Mouse (Mus musculus): Measurements from ENCODE around the gene Ambra1. TPM values are rescaled to one million over a fixed set of nuclear protein-coding genes. Genes with fewer than 3 reads are reported as not detected.
A peak's percentile ranks its signal among the peaks of the same experiment; 100 is the strongest.

Gene Ambra1
- total RNA-seq, 2 experiments from 2014 or later: 45.4 to 47.8 TPM

DNA sequence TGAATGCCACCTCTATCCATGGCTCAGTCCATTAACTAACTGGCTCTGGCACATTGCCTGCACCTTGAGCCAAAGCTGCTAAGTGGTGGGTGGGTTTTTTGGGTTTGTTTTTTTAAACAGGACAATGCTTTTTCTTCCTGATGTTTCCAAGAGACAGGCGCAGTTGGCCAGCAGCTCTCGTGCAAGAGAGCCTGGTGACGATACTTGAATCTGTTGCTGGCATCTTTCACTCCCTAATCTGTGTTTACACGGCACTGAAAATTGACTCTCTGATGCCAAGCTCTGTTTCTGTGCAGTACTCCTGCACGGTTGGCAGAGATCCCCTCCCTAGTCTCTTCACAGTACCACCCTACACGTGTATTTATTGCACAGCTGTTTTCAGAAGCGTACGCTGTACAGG lies 140.8 kb downstream of the Ambra1 start:
- peak; percentile 59 to 68 for DNase-seq (ENCODE audit: low spot score in 2 of 2)

DNA sequence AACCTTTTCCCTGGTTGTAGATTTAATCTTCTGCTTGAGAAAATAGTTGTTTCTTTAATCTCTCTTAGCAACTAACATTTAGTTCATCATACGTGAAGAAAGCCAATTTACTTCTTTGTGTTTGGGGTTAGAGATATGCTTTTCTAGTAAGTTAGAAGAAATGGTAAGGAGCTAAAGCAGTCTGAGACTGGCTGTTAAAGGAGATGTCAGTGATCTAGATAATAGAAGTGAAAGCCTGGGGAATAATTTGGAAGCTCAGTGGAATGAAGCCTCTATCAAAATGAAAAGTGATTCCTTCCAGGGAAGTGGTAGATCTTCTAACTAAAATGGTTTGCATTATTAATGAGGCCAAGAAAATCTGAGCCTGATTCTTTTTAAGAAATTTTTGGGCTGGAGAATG lies 141.3 kb downstream of the Ambra1 start:
- DNase-seq (ENCODE audit: low spot score in 2 of 2): no peak

DNA sequence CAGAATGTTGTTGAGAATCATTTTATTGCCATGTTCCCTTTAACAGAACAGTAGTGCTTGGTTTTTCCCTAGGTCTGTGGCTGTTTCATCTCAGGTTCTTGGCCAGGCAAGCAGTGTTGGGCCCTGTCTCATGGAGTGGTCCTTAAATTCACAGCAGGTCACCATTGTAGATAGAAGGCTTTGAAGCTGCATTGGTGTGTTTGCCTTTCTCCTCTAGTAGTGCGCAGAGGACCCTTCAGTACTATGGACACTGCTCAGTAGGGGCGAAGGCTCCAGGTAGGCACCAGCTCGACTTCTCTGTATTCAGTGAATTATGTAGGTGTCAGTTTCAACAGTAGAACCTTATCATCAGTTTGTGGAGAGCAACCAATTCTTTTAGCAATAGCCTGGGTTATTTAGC lies 142.7 kb downstream of the Ambra1 start:
- DNase-seq (ENCODE audit: low spot score in 2 of 2): no peak

DNA sequence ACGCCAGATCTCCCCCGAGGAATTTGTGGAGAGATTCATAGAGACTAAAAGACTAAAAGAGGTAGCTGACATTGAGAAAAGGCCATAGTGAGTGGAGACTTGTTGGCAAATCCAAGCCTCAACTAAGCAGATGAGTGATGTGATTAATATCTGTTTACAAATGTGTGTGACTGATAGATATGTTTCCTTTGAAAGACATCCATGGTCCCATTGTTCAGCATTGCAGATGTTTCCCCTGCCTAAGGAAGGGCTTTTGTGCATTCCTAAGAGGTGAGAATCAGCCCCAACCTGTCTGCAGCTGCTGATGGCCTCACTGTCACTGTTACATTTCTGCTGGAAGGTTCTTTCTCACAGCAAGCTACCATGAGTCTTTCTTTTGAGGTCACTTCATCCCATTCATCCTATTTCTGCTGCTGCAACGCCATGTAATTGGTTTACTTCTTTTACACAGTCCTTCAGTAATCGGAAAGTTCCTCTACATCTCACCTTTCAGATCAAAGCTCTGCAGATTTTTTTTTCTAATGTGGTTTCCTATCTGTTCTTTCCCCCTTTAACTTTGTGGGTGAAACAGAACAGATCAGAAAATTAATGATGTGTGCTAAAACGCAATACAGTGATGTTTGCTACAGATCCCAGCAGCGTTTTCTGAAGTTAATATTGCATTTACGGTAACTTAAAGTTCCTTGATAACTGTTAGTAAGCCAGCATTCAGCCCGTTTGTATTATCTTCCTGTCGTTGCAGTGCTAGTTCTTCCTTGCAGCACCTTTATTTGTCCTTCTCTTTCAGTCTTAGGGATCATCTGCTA lies 146.3 kb downstream of the Ambra1 start:
- DNase-seq (ENCODE audit: low spot score in 2 of 2): no peak

DNA sequence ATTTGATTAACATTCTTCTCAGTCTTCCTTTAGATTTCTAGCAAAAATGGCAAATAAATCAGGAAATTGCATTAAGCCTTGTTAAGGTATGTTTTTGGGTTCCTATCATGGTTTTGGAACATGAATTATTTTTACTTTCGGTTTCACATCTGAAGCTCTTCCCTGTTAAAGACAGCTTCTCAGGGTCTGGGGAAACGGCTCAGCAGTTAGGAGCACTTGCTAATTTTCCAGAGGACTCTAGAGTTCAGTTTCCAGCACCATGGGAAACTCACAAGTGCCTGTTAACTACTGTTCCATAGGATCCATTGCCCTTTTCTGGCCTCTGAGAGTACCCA lies 146.8 kb downstream of the Ambra1 start:
- DNase-seq (ENCODE audit: low spot score in 2 of 2): no peak

DNA sequence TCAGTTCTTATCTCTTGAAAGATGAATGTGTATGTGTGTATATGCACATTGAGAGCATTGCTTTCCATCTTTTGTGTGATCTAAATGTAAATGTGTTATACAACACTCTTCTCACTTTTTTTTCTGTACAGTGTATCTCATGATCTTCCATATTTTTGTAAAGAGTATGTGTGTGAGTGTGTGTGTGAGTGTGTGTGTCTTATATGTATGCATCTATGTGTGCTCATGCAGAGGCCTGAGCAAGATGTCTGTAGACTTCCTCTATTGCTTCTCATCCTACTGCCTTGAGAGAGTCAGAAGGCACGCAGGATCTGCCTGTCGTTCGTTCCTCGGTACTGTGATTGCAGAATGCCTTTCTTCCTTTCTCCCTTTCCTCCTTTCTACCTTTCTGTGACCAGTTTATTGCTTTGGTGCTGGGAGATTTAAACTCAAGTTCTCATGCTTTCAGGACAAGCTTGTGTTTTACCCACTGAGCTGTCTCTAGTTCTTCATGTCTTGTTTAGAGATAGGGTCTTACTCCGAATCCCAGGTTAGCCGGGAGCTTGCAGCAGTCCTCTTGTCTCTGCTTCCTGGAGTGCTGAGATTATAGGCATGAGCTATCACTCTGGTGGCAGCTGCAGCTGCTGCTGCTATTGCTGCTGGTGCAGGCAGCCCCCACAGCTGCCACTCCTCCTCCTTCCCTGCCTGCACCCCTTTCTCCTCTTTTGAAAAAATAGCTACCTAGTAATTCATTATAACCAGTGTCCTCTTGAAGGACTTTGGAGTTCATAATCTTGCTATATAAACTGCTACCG lies 148.7 kb downstream of the Ambra1 start:
- no peak for DNase-seq (ENCODE audit: low spot score in 2 of 2)

DNA sequence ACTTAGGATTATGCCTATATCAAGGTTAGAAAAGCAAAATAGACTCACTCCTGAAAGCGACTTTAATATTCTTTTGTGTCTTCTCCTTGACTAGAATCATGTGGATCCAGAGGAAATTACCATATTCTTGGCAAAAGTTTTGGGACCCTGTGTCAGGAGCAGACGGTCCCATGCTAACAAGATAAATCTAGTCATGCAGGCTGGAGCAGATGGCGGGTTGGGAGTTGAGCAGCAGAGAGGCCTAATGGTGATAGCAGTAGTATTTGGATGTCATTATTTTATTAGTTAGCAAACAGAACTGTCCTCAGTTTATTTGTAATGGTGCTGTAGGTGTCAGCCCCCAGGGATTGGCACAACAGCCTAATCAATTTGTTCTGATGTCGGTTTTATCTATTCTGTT lies 154.0 kb downstream of the Ambra1 start:
- DNase-seq (ENCODE audit: low spot score in 2 of 2): peak; percentile 17 to 24

DNA sequence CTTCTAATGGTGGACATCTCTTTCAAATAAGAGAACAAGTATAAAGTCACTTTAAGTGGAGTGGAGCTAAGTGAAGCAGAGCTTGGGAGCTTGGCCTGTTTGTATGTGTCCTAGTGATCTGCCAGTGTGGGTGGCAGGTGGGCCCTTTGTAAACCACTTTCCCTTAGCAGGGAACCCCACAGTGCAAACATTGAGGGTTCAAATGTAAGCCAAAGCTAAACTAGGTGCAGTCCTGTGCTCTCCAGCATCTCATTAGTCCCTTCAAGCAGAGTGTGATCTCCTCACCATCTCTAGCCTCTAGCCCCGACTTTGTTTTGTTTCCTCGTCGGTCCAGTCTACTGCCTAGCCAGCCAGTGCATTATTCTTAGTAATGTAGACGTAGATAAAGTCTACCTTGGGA lies 154.7 kb downstream of the Ambra1 start:
- no peak for DNase-seq (ENCODE audit: low spot score in 2 of 2)

DNA sequence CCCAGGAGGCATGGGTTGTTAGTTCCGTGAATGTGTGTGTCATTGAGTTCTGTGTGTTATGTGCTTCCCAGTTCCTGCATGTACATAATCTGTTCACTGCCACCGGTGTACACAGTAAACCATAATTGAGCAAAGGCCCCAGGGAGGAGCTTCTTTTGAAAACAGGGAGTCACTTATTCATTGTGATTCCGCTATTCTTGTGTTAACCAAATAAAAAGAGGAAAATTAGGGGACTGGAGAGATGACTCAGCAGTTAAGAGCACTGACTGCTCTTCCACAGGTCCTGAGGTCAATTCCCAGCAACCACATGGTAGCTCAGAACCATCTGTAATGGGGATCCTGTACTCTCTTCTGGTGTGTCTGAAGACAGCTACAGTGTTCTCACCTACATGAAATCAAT lies 164.8 kb downstream of the Ambra1 start:
- no peak for DNase-seq (ENCODE audit: low spot score in 2 of 2)

DNA sequence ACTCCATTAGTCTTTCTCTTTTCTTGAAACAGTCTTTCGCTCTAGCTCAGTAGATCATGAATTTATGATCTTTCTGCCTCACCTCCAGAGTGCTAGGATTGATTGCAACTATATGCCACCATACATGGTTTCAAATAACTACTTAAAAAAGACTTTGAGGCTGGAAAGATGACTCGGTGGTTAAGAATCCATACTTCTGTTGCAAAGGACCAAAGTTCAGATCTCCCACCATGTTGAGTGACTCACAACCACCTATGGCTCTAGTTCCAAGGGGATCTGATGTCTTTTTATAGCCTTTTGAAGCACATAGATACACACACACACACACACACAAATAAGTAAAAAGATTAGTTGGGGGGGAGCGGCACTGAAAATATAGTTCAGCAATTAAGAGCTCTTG lies 165.5 kb downstream of the Ambra1 start:
- no peak for DNase-seq (ENCODE audit: low spot score in 2 of 2)

DNA sequence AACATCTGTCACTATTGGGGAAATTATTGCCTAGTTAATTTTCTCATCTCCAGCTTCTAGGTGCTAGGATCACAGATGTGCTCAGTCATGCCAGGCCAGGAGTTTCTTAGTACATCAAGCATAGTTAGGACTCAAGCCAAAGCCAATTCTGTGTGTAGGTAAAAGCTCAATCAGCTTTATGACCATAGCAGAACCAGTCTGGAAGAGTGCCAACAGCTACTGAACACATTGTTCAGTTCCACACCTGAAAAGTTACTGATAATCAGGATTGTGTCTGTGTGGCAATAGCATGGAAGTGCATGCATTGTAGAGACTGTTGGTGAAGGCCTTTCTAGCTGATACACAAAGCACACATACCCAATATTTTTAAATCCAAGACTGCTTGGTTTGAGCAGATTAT lies 168.0 kb downstream of the Ambra1 start:
- DNase-seq (ENCODE audit: low spot score in 2 of 2): no peak

DNA sequence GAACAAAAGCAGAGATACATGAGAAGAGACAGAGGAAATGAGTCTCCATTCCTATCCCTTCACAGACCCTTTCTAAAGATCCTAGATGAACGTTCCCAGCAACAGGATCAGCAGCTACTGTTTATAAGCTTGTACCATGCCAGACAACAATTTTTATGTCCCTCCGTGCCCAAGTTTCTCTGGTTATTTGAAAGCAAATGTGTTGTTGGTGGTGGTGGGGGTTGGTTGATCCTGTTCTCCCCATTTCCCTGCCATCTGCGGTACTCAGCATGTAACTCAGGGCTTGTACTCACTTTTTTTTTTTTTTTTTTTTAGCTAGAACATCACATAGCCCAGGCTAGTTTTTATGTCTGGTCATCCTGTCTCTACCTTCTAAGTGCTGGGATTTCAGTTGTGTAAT lies 169.2 kb downstream of the Ambra1 start:
- no peak for DNase-seq (ENCODE audit: low spot score in 2 of 2)

DNA sequence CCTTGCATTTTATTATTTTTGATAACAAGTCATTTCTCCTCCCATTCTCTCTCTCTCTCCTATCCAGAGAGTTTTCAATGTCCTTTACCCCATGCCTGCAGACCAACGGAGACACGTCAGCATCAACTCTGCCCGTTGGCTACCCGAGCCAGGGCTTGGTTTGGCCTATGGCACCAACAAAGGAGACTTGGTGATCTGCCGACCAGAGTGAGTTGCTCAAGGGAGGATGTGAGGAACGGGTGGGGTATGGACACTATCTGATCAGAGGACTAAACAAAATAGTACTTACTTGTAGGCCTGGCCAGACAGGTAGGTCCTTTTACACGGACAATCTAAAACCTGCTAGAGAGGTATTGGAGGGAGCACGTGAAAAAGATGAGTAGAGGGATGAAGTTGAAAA lies 170.5 kb downstream of the Ambra1 start:
- DNase-seq (ENCODE audit: low spot score in 2 of 2): no peak

DNA sequence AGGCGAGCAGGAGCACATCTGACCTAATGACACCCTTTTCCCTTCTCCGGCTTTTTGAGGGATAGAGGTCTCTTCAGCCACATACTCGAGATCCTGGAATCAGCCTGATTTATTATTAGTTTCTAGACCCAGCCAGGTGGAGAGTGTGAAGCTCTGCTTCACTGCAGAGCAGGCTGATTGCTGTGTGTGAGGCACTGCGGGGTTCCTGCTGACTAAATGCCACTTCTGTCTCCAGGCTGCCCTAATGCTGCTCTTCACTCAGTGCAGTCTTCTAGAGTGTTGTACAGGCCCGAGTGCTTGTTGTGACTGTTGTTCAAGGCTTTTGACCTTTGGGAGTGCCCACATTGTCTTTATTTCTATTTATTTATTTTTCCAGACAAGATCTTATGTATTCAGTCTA lies 172.4 kb downstream of the Ambra1 start:
- DNase-seq (ENCODE audit: low spot score in 2 of 2): no peak

DNA sequence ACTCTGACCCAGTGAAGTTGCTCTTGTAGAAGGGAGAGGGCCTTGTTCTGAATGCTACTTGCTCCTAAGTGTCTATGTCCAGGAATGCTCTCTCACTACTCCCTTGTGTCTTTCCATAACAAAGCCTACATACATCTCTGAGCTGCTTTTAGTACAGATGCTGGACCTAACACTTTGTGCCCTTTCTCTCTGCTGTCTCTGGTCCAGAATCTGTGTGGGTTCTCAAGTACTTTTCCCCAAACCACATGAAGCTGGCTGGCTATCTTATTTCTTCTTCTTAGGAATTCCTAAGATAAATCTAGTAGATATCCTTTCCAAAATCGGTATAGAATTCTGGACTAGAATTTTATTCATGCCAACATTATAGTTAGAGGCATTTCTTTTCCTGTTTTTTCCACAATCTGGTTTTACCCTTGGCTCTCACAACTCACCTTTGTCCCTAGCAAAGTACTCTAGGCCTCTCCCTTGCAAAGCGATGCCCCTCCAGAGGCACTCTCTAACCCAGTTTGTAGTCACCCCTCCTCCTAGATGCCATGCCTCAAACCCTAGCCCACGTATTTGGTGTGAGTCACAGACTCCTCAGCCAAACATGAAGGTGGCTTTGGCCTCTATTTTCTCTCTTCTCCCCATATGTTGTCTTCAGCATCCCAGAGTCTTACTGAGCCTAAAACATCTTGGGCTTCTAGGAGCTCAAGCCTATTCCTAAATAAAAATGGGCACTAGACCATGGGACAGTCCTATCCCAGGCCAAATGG lies 173.4 kb downstream of the Ambra1 start:
- no peak for DNase-seq (ENCODE audit: low spot score in 2 of 2)

DNA sequence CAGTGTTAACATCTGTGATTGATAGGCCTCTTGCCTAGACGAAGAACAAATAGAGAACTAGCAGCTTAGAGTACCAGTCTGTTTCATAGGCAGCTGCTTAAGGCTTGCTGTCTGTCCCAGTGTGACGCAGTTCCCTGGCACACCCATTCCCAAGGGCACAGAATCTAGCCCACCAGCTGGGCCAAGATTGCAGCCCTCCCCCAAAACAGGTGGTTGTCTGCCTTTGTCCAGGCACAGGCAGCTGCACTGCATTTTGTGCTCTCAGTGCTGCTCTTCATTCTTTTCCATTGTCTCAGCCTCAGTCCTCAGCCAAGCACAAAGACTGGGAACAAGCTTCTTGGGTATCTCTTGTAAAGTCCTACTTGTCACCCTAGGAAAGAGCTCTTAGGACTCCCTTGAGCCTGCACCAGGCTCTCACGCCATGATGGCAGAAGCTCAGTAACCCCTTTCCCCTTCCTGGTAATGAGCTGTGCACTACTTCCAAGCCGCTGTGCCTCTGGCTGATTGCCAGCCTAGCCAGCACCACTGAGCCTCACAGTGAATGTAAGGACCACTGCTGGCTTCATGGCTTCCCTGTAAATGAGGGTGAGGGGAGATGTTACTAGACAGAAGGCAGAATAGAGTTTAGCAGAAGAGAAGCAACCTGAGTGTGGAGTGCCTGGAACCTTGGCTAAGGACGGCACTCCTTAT lies 174.8 kb downstream of the Ambra1 start:
- DNase-seq (ENCODE audit: low spot score in 2 of 2): peak; percentile 39 to 42

DNA sequence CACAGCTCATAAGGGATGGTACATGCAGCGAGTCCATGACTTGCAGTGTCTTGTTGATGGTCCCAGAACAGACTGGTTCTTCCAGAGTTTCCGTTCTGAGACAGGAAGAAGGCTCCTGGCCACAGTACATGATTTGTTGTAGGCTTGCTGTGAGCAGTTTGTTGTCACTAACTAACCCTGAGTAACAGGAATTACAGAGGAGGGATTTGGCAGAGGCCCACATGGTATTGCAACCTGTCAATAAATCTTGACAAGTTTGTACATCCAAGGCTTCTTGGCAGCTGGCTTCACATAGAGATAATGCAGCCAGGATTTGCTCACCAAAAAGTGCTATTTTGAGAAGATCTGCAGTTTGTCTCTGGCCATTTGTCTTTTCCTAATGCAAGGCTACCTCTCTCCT lies 176.2 kb downstream of the Ambra1 start:
- DNase-seq (ENCODE audit: low spot score in 2 of 2): no peak

DNA sequence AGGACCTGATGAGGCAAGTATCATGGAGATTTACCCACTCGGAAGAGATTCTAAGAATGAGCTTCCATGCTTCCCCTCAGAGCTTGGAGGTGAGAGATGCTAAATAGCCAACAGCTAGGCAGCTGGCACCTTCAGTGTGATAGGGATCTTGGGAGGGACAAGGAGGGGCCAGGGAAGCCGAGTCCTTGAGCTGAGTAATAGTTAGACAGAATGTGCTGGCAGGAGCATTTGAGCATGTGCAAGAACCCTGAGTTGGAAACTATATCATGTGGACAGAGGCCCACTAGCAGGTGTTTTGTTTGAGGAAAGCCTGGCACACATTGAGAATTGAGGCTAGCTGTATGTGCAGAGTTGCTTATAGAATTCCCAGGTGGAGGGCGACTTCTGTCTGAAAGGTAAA lies 182.7 kb downstream of the Ambra1 start:
- DNase-seq (ENCODE audit: low spot score in 2 of 2): no peak

DNA sequence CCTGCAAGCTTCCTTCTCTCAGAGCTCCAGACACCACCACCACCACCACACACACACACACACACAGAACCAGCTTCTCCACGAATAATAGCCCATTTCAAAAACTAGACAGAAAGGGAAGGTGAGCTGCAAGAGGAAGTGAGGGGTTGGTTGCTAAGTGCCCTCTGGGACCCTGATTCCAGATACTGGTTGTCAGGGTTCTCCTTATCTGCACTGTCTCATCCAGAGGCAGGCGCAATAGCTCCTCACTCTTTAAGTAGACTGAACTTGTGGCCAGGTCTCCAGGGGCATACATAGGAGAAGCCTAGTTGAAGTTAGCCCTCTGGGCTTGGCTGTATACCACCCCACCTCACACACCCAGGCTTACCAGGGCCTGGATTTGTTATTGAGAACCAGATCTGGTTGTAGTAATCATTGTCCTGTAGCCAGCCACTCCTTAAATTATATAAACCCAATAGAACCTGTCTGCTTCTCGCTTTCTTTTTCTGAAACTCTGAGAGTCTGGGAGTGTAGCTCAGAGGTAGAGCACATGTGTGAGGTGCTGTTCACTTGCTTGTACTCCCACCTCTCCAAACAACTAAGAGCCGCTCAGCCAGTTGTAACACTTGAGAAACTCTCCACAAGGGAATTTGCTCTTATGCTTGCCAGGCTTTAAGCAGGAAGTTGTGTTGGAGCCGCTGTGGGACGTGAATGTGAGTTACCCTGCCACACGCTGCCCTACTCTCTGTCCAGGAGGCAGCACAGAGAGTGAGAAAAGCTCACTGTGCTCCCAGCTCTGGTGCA lies 183.6 kb downstream of the Ambra1 start:
- DNase-seq (ENCODE audit: low spot score in 2 of 2): no peak

DNA sequence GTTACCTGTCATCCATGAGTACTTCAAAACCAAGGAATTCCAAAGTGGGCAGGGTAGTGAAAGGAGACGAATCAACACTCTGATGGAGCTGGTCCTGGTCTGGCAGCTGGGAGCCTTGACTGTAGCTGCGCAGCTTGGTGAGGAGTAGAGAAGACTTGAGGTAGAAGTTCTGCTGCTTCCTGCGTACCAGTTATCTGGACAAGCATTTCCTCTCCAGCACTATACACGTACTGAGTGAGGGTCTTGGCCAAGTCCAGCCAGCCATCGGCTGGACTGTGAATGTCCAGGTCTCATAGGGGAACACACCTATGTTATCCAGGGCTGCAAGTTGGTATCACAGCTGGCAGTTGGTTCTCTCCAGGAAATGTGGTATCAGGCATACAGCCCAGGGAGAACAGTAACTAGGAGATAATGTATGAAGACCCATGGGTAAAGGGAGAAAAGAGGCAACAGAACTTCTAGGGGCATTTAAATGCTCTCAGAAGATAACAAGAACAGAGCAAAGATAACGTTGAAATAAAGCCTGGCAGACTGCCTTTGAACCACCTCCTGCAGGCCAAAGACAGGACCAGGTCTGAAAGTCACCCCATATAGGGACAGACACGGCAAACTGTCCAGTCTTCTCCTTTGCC lies 186.5 kb downstream of the Ambra1 start:
- no peak for DNase-seq (ENCODE audit: low spot score in 2 of 2)
